Mouse (Mus musculus) C2C12 (cell line): ENCODE results near the gene Agap1.

Source experiments
- CEBPB ChIP-seq: IDR thresholded peaks from one replicate; pipeline ENCODE4 v1.6.1; 2011; ENCODE audit warnings: low read depth, mild to moderate bottlenecking, control low read depth, moderate library complexity
- CTCF ChIP-seq: IDR thresholded peaks from one replicate; pipeline ENCODE4 v1.5.1; 2011; ENCODE audit not compliant: control insufficient read depth, insufficient read depth, insufficient read length
- MAX ChIP-seq: IDR thresholded peaks from one replicate; pipeline ENCODE4 v1.6.1; 2011; ENCODE audit warnings: mild to moderate bottlenecking, control low read depth

DNA sequence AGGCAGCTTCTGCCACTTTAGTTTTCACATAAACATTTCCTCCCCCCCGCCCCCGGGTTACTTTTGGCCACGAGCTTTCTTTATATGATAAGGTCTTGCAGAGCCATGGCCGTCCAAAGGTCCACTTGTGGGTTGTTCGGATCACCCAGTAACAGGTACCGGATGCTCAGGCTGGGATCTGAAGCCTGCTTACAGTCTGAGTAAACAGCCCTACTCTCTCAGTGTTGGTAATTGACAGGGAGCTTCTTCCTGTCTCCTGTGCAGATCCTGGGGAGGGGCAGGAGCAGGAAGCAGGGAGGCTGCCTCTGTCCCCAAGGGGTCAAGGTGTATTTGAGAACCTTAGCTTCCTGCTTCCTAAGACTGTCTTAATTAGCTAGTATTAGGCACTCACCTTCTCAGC is 269.9 kb downstream of the Agap1 start:
- TF ChIP-seq CTCF = no peak
- TF ChIP-seq CEBPB = no peak
- no peak for TF ChIP-seq MAX
